9 mouse cellular contexts compared by ENCODE assay signal in the genomic region with DNA sequence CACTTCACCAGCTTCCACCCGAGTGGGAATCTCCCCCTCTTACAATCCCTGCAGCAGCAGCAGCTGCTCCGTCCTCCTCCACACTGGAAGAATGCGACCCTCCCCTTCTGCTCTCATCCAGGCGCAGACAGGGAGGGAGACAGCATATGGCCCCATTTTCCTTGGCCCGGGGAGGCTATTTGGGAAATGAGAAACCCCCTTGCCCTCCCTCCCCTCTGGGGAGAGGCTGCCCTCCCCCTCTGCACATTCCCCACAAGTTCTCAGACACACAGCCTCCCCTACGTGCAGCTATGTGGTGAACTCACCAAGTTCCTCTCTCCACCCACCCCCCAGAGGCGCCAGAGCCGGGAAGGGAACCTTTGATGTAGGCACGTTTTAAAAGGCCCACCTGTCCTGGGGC. TPM values are rescaled to one million over a fixed set of nuclear protein-coding genes. Genes with fewer than 3 reads are reported as not detected.
DNase-seq lines count a peak whose midpoint lies in the region; ATAC-seq and TF ChIP-seq lines count a peak whose summit lies in the region.
"Had no signal": no experiment of that assay in that cellular context is flagged by ENCODE, and none has a peak within 500 bp of the region (broad histone marks: within the 10 kb centered on the region; RNA-seq: fewer than 3 reads in every experiment).

No protein-coding gene starts in this region.

- H3K27ac ChIP-seq in kidney, embryonic 15.5 days: peak overlapping the region; percentile 81
- peak overlapping the region; percentile 37; the same call in 1 of the 2 replicates for H3K27ac ChIP-seq in embryonic facial prominence, embryonic 10.5 days (replicated peaks)
- H3K27ac ChIP-seq in hindbrain, embryonic 11.5 days (ENCODE audit: low read depth, low read length): no peak overlapping the region
- no peak overlapping the region for H3K27ac ChIP-seq in left cerebral cortex, adult 2 months

- no peaks in the 10 kb centered on the region for H3K36me3 ChIP-seq in kidney, embryonic 15.5 days
- no peaks in the 10 kb centered on the region for H3K36me3 ChIP-seq in embryonic facial prominence, embryonic 10.5 days (replicated peaks)
- H3K36me3 ChIP-seq in hindbrain, embryonic 11.5 days (ENCODE audit: control insufficient read depth, insufficient read depth, low read length): no peaks in the 10 kb centered on the region

- peak overlapping the region; percentile 40 for H3K4me2 ChIP-seq in kidney, embryonic 15.5 days
- H3K4me2 ChIP-seq in hindbrain, embryonic 11.5 days (replicated peaks; ENCODE audit: low read depth, low read length): no peak overlapping the region

- DNase-seq in kidney, adult 9 months: no peak
- peak; percentile 41 for DNase-seq in embryonic facial prominence, embryonic 10.5 days (ENCODE audit: low spot score)
- no peak for DNase-seq in hindbrain, embryonic 11.5 days (ENCODE audit: low spot score)
- DNase-seq in neural tube, embryonic 10.5 days (ENCODE audit: extremely low spot score, low spot score): peak; percentile 52
- DNase-seq in left cerebral cortex, adult 2 months (ENCODE audit: extremely low spot score in 1 of 2, low spot score in 2 of 2): no peak
- no peak for DNase-seq in right cerebral cortex, postnatal 25 days
- DNase-seq in layer of hippocampus, adult 8-10 months (ENCODE audit: low spot score in 2 of 2): no peak
- DNase-seq: cerebellum, adult 11 months had no signal

- no peak for TF ChIP-seq CTCF in left cerebral cortex, adult 2 months (IDR thresholded peaks at IDR 0.05)

- H3K27me3 ChIP-seq in kidney, embryonic 15.5 days: peaks cover 54% of the 10 kb centered on the region
- H3K27me3 ChIP-seq in embryonic facial prominence, embryonic 10.5 days (replicated peaks; ENCODE audit: low read depth, poor library complexity, severe bottlenecking): peaks cover 98% of the 10 kb centered on the region
- H3K27me3 ChIP-seq in hindbrain, embryonic 11.5 days (ENCODE audit: control insufficient read depth, insufficient read depth, low read length): peaks cover 8% of the 10 kb centered on the region

- no peak overlapping the region for H3K9ac ChIP-seq in kidney, embryonic 15.5 days
- no peak overlapping the region for H3K9ac ChIP-seq in hindbrain, embryonic 11.5 days (ENCODE audit: low read depth, low read length)

- peak; percentile 77 for ATAC-seq in kidney, embryonic 15.5 days (replicated peaks; ENCODE audit: low FRiP score)
- ATAC-seq in hindbrain, embryonic 11.5 days (ENCODE audit: low FRiP score): peak; percentile 74

- WGBS in kidney, embryonic 15.5 days: 2% methylated on average over 9 of the region's 9 CpGs
- WGBS in embryonic facial prominence, embryonic 10.5 days: 2% methylated on average over 9 of the region's 9 CpGs
- WGBS in hindbrain, embryonic 11.5 days: 3% methylated on average over 9 of the region's 9 CpGs

- intact Hi-C loops in left cerebral cortex, adult 2 months (cut with DNase I): no loop called here

- peaks cover 60% of the 10 kb centered on the region for H3K4me1 ChIP-seq in kidney, embryonic 15.5 days
- H3K4me1 ChIP-seq in embryonic facial prominence, embryonic 10.5 days: peaks cover 16% of the 10 kb centered on the region
- peaks cover 3% of the 10 kb centered on the region; the same call in 1 of the 2 replicates for H3K4me1 ChIP-seq in hindbrain, embryonic 11.5 days (replicated peaks; ENCODE audit: control insufficient read depth, insufficient read depth, low read length)

- H3K4me3 ChIP-seq in kidney, embryonic 15.5 days (replicated peaks): no peak overlapping the region
- peak overlapping the region; percentile 8; the same call in 1 of the 2 replicates for H3K4me3 ChIP-seq in embryonic facial prominence, embryonic 10.5 days
- H3K4me3 ChIP-seq in hindbrain, embryonic 11.5 days (ENCODE audit: low read depth, low read length): no peak overlapping the region
- no peak overlapping the region for H3K4me3 ChIP-seq in left cerebral cortex, adult 2 months

- no peaks in the 10 kb centered on the region for H3K9me3 ChIP-seq in kidney, embryonic 15.5 days (replicated peaks)
- H3K9me3 ChIP-seq in embryonic facial prominence, embryonic 10.5 days: no peaks in the 10 kb centered on the region
- no peaks in the 10 kb centered on the region for H3K9me3 ChIP-seq in hindbrain, embryonic 11.5 days (ENCODE audit: control insufficient read depth, low read length)

RNA-seq across cellular contexts. Expression of gene Smug1, which starts 51.6 kb away (rescaled TPM):
- polyA plus RNA-seq in kidney, embryonic 15.5 days (2015; fragmentation: Nextera tagmentation; extraction: Ambion mirVana): 17.7 and 18.0 TPM in 2 replicates
- 15.7 and 19.6 TPM in 2 replicates for polyA plus RNA-seq in embryonic facial prominence, embryonic 10.5 days (2016; fragmentation: Nextera tagmentation; extraction: Ambion mirVana)
- 23.9 and 35.8 TPM in 2 replicates for polyA plus RNA-seq in hindbrain, embryonic 11.5 days (2014; fragmentation: Nextera tagmentation; extraction: Ambion mirVana)
- total RNA-seq in left cerebral cortex, adult 2 months (2021): 10 to 100 TPM; 20.7 to 23.2 TPM
- 10 to 100 TPM; 13.2 to 21.6 (median 17.3) TPM for total RNA-seq in layer of hippocampus, adult 8-10 months (2022)

Comparison
In these comparisons a context has a peak if more than half of its experiments do, and no peak if none do; other contexts are left out.
1. H3K27ac ChIP-seq: peak in kidney, embryonic 15.5 days (single experiment) and embryonic facial prominence, embryonic 10.5 days (single experiment); none in hindbrain, embryonic 11.5 days (single experiment) and left cerebral cortex, adult 2 months (single experiment).
2. DNase-seq: peak in embryonic facial prominence, embryonic 10.5 days (single experiment) and neural tube, embryonic 10.5 days (single experiment); none in kidney, adult 9 months (single experiment), hindbrain, embryonic 11.5 days (single experiment), left cerebral cortex, adult 2 months (0 of 2), right cerebral cortex, postnatal 25 days (single experiment) and layer of hippocampus, adult 8-10 months (0 of 2).